Mouse (Mus musculus): ENCODE data around the gene Fgfr1op. TPM values are rescaled to one million over a fixed set of nuclear protein-coding genes. Genes with fewer than 3 reads are reported as not detected.

Fgfr1op gene
- polyA plus RNA-seq, 1 experiment from 2014 or later: 47.5 TPM

DNA sequence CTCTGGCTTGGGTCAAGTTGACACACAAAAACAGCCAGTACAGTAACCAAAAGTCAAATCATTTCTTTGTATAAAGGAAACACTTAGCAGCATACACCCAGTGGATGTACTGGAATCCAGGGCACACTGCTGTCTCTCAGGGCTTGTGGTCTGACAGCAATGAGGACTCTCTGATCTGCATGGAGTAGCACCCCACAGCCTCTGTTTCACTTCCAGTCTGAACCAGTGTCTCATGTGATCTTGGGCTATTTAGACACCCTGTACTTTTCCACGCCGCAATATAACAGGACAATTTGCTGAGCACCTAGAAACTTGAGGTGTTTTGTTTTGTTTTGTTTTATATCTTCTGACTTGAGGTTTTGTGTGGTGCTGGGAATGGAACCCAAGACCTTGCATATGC lies 59.9 kb downstream of the Fgfr1op start:
- no peak for DNase-seq (ENCODE audit: low spot score)

DNA sequence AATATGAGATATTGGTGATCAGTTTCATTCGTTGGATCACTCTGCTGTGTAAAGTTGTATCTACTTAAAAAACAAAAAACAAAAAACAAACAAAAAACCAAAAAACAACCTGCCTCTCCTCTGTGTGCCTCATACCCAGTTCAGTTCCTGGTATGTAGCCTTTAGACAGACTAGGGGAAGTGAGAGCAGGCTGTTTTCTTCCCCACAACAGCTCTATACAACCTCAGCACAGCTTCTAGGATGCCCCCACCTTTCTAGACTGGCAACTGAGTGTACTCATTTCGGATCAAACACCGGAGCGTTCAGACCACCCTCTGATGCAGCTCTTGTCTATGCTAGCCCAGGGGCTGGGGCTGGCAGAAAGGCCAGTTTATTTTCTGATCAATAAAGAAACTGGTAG lies 60.4 kb downstream of the Fgfr1op start:
- DNase-seq (ENCODE audit: low spot score): no peak

DNA sequence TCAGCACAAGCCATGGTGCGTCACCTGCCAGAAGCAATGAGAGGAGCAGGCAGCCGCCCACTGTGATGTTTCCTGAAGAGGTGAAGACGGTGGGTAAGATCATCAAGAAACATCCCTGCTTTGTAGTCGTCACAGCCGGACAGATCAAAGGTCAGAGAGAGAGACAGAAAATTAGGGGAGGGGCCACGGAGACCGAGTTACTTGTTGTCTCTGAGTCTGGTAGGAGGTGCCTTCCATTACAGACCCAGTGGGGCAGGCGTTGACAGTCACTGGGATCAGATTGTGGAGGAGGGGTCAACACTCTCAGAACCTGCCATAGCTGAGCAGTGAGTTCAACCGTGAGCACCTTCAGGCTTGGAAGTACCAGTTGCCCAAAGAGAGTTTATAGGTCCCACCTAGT lies 63.3 kb downstream of the Fgfr1op start:
- no peak for DNase-seq (ENCODE audit: low spot score)

DNA sequence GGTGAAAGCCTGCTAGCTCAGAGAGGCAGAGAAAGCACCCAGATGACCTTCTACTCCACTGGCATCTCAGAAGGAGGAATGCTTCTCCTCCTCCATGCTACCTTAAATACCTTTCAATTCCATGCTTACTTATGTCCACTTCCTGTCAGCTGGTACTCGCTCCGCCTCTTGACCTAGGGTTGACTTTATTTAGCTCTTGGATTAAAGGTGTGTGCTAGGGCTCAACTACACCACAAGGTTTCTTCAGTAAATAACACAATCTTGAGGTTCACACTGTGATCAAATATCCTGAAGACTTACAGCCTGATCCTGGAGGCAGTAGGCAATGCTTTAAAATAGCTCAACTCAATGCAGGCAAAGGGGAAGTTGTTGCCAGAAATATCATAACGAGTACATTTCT lies 64.3 kb downstream of the Fgfr1op start:
- no peak for DNase-seq (ENCODE audit: low spot score)

DNA sequence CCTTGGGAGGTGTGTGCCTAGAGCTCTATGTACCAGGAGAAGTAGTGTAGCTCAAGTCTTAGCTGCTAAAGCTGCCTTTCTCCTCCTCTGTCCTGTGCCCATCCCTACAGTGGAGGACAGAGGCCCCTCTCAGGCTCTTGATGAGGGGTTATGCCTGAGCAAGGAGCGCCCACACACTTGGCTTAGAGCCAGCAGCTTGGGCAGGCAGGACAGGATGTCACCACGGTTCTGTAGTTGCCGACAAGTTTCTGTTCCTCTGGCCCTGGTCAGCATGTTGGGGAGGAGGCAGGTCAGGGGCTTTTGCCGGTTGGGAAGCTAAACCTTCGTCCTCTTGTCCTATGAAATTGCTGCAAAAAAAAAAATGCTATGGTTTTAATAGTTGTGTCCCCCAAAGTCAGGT lies 66.8 kb downstream of the Fgfr1op start:
- no peak for DNase-seq (ENCODE audit: low spot score)

DNA sequence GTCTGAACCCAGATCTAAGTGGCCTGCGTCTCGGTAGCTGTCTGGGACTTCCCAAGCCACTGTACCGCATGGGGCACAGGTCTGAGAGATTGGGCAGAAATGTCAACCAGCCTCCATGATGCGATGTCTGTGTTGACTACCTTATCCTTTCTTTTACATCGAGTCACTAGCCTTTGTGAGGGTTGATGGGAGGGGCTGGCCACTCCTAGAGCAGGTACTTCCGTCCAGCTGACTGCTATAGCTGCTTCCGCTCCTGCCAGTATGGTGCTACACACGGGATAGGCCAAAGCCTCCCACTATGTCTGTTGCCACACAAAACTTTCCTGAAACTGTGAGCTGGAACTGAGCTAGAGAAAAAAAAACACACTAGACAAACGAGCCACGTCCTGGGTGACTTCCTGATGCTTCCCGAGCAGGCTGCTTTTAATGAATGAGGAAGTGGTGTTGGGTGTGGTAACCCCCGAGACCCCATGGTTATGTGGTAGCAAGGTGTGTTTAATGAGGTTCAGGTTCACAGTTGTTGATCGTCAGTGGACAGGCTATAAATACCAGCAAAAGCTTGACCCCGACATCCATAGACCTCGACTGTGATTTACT lies 68.4 kb downstream of the Fgfr1op start:
- no peak for DNase-seq (ENCODE audit: low spot score)

DNA sequence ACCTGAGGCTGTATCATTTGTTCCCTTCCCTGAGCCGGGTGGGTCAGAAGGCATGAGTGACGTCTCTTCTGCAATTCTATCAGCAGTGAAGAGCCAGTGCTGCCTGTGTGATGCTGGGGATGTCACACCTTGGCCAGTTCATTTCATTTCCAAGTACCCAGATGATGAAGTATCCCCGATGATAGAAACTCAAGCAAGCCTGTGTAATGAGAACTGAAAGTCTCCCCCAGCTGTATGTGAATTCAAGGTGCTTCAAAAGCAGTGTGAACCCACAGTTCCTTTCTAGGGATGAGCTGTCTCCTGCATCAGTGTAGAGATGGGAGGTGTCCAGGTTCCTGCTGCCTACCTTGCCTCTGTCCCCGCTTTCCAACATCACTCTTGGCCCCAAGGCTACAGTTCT lies 69.2 kb downstream of the Fgfr1op start:
- DNase-seq (ENCODE audit: low spot score): no peak

DNA sequence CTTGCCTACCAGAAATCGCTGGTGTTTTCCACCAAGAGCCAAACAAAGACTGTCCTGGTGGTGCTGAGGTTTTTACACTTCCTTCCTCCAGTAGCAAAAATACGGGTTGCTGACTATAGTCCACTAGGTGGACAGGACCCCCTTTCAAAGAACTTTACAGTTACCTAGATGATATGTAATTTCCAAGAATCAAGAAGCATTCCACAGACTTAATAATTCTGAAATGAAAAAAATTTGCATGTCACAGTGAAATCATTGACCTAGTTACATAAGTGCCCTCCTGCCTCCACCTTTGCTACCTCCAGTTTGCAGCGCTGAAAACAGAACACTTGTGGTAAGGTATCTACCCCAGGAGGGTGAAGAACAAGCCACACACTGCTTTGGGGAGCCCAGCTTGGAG lies 70.4 kb downstream of the Fgfr1op start, which contains the start of gene Ccr6:
Ccr6 (plus strand) TSS at position 301 of the 400 bp plus-strand sequence.
- no peak for DNase-seq (ENCODE audit: low spot score)

DNA sequence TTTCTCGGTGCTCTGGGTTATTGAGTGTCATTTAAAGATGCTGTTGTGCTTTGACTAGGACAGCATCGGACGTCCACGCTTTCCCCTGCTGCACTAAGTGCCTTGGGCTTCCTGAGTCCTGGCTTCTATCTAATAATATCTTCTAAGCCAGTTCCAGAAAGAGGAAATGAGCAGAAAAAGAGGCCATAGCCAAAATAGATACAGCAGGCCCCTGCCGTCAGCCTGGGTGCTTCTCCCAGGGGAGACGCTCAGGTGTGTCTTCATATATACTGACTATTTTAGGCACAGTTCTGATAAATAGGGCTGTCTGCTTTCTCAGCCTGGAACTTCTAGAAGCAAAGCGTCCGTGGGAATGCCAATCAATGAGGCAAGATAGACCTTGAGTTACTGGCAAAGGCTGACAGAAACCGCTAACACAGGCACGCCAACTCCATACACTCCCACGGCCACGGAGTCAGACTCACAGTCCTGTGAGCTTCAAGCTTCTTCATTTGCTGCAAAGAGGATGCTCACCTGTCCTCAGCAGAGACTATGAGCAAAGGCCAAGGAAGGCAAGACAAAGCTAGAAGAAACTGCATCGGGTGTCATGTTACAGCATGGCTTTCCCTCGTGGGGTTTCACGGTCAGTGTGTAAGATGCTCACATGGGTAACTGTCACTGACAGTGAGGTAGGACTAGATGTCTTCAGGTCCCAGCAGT lies 72.9 kb downstream of the Fgfr1op start:
- DNase-seq (ENCODE audit: low spot score): no peak

DNA sequence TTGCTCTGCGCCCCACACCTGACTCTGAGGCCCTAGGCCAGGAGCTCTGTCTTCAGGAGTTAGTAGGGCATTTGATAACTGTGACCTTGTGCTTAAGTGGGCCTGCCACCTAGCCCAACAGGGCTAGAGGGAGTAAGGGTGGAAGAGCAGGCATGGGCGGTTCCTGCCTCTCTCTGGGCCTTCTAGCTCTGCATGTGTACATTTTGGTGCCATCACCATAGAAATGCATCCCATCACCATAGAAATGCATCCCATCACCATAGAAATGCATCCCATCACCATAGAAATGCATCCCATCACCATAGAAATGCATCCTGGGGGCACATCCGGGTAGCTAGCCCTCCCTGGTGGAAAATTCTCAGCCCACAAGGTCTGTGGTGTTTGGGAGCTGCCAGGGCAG lies 74.3 kb downstream of the Fgfr1op start:
- no peak for DNase-seq (ENCODE audit: low spot score)

DNA sequence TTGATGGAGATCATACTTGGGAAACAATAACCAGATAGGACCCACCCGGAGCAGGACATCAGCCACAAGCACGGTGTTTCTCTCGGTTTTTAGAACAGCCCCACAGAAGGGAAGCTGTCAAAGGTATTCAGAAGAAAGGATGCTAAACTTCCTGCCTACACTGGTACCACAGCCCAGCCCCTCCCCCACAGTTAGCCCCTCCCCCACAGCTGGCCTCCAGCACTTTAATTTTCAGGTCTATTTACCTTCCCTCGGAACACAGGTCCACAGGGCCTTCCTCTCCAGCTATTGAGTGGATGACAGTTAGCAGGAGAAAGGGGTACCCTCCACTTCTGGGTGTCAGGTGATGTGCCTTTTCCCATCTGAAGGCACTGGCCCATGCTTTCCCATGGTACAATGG lies 75.2 kb downstream of the Fgfr1op start:
- no peak for DNase-seq (ENCODE audit: low spot score)

DNA sequence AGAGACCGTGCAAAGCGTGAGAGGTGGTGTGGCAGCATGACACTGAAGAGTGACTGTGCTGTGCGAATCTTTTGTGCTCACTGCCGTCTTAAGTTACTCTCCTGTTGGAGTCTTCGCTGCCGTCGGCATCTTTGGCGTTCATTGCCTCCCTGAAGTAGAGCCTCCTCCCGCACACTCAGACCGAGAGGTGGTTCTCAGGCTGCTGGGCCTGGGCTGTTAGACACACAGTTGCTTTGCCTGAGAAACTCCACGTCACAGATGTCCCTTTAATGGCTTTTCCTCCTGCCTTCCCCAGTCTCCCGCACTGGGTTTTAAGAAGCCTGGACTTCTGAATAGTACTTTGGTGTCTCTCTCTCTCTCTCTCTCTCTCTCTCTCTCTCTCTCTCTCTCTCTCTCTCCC lies 76.3 kb downstream of the Fgfr1op start:
- no peak for DNase-seq (ENCODE audit: low spot score)

DNA sequence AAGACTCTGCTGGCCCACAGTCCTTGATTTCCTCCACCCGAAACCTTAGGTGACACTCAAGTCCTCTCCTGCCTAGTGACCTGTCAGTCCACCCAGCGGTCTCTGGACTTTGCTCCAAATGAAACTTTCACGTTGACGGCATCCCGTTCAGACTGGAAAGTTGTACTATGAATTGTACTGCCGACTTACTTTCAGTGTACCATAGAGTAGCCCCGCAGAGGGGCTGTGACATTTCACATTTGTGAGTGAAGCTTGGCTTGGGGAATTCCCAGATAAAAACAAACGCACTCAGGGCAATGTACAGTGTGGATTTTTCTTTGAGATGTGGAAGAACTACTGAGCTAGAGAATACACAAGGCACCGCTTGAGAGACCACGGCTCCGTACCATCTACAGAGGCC lies 76.9 kb downstream of the Fgfr1op start:
- no peak for DNase-seq (ENCODE audit: low spot score)

DNA sequence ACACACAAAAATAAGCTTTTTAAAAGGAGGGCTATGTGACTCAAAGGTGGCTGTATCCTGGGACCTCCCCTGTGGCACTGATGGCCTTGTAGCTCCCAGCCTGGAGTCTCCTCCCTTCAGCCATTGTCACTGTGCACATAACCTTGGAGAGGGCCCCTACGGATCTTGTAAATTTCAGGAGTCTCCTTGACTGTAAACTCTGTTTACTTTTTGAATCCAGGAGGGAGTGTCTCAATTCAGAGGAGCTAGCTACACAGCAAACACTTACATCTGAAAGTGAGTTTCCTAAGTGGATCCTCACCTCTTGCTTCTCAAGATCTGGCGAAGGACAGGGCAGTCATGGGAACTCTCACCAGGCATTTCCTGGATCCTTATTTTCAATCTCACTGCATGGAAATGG lies 78.8 kb downstream of the Fgfr1op start:
- DNase-seq (ENCODE audit: low spot score): no peak

DNA sequence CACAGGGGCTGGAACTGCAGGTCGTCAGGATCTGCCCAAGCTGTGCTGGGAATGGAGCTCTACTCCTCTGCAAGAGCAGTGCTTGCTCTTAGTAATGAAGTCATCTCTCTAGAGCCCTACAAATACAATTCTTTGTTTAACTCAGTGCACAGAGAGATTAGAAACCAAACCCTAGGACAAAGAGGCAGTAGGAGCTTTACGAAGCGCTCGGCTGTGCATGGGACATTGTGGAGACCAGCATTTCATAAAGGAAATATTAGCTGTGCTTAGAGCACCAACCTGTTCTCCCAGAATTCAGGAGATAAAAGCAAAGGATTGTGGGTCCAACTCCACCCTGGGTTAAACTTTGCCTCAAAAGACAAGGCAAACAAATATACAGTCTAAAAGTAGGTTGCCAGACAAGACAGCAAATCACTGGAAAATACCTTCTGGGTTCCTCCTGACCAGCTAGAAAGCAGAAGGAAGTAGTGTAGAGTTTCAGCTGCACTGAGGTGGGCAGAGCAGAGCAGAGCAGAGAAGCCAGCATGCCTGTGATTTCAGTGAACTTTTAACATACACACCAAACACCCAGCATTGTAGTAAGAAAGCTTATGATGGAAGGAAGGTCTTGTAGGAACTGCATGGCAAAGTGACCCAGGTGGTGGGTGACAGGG lies 80.9 kb downstream of the Fgfr1op start:
- DNase-seq (ENCODE audit: low spot score): no peak

Other genes with a start within 250 kb of the Fgfr1op start
- 4.1 and 4.3 TPM in 2 replicates for gene Tagap, start 239.5 kb upstream of the Fgfr1op start, polyA plus RNA-seq (2015; fragmentation: Nextera tagmentation; extraction: Ambion mirVana)
- 26.9 and 29.1 TPM in 2 replicates for gene Rsph3a, start 219.9 kb upstream of the Fgfr1op start, polyA plus RNA-seq (2015; fragmentation: Nextera tagmentation; extraction: Ambion mirVana)
- gene Gm49673, start 17.7 kb upstream of the Fgfr1op start, polyA plus RNA-seq (2015; fragmentation: Nextera tagmentation; extraction: Ambion mirVana): 0.52 and 1.1 TPM in 2 replicates
- 65.4 and 67.5 TPM in 2 replicates for gene Rnaset2a, start 17.4 kb upstream of the Fgfr1op start, polyA plus RNA-seq (2015; fragmentation: Nextera tagmentation; extraction: Ambion mirVana)
- 1.7 and 2.0 TPM in 2 replicates for gene Ccr6, start 70.5 kb downstream of the Fgfr1op start, polyA plus RNA-seq (2015; fragmentation: Nextera tagmentation; extraction: Ambion mirVana)
- 280 and 284 TPM in 2 replicates for gene Mpc1, start 117.4 kb downstream of the Fgfr1op start, polyA plus RNA-seq (2015; fragmentation: Nextera tagmentation; extraction: Ambion mirVana)
- gene Sft2d1, start 145.6 kb downstream of the Fgfr1op start, polyA plus RNA-seq (2015; fragmentation: Nextera tagmentation; extraction: Ambion mirVana): 130 and 131 TPM in 2 replicates
- gene Prr18, start 172.0 kb downstream of the Fgfr1op start, polyA plus RNA-seq (2015; fragmentation: Nextera tagmentation; extraction: Ambion mirVana): 0.07 and 0.18 TPM in 2 replicates
- 0.19 and 0.27 TPM in 2 replicates for gene T2, start 190.5 kb downstream of the Fgfr1op start, polyA plus RNA-seq (2015; fragmentation: Nextera tagmentation; extraction: Ambion mirVana)

Measured in thymus, postnatal 0 days (tissue).